Mouse (Mus musculus): ENCODE results near the gene Egln1. TPM values are rescaled to one million over a fixed set of nuclear protein-coding genes. Genes with fewer than 3 reads are reported as not detected.

Egln1 gene
- polyA plus RNA-seq, 1 experiment from 2014 or later: 7.7 TPM

DNA sequence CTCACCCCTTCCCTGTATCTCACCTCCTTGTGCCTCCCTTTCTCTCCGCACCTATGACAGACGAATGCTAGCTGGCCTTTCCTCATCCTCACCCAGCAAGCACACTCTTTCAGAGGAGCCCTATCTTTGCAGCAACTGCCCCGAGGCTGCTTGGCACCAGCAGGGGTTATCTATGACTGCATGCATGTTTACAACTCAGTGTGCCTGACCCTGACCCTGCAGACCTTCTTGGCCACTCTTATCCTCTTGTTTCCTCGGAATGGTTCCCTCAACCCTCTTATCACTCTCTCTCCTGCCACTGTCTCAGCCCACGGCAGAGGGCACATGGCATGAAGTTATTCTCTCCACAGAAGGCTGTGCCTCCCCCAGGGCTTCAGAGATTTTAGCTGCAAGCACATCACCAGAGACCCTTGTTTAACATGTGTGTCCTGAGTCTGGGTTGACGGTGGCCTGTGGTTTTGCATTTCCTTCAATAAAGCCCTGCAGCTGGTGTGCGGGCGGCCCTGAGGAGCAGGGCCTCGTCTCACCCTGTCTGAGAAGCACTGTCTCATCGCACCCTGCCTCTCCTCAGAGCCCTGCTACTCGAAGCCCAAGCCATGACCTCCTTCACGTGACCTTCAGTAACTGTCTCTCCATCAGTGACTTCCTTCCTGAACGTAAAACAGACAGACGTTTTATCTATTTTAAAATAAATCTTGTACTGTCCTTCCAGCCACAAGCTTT lies 23.4 kb downstream of the Egln1 start:
- no peaks in the 10 kb centered on the region for H3K36me3 ChIP-seq (ENCODE audit: insufficient read depth, low read length)
- H3K27ac ChIP-seq (ENCODE audit: low read length): no peak overlapping the region; the same call in 1 of the 2 replicates
- no peaks in the 10 kb centered on the region for H3K27me3 ChIP-seq (replicated peaks; ENCODE audit: insufficient read depth, low read length)
- 48% methylated on average over 14 of the region's 14 CpGs for WGBS
- no peak overlapping the region for H3K4me2 ChIP-seq (replicated peaks; ENCODE audit: low read depth, low read length)
- H3K9ac ChIP-seq (replicated peaks; ENCODE audit: low read depth): no peak overlapping the region
- no peak overlapping the region for H3K4me3 ChIP-seq (ENCODE audit: low read depth, low read length)
- no peaks in the 10 kb centered on the region for H3K9me3 ChIP-seq (ENCODE audit: low read length)
- peaks cover 5% of the 10 kb centered on the region for H3K4me1 ChIP-seq (ENCODE audit: insufficient read depth, low read depth, low read length)
- TF ChIP-seq CTCF (IDR thresholded peaks at IDR 0.05) (no peak), EP300 (IDR thresholded peaks at IDR 0.05) (no peak)
- ATAC-seq (no peak), DNase-seq (ENCODE audit: low spot score) (no peak)

DNA sequence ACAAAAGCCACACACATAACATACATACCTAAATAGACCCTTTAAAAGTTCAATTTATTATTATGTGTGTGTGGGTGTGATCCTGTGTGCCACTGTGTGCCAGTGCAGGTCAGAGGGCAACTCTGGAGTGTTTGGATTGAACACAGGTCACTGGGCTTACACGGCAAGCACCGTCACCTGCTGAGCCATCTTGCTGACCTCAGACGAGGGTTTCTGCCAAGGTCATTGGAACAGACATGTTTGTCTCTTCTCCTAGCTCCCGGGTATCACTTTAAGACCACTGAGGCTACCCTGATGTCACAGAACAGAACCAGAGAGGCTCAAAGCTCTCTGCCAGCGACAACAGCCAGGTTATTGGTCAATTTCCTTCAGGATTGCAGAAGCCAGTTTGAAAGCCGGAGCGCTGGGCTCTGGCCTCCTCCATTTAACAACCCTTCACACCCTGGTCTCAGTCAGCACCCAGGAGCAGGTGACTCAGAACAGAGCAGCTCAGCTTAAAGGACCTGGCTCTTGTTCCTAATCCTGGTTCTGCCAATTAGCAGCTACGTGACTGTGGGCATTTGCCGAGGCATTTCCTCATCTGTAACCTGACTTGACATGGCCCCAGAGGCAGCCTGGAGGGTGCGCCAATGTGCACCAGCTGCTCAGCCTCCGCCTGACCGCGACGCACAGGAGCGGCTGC lies 25.0 kb downstream of the Egln1 start:
- no peak overlapping the region for H3K4me3 ChIP-seq (ENCODE audit: low read depth, low read length)

DNA sequence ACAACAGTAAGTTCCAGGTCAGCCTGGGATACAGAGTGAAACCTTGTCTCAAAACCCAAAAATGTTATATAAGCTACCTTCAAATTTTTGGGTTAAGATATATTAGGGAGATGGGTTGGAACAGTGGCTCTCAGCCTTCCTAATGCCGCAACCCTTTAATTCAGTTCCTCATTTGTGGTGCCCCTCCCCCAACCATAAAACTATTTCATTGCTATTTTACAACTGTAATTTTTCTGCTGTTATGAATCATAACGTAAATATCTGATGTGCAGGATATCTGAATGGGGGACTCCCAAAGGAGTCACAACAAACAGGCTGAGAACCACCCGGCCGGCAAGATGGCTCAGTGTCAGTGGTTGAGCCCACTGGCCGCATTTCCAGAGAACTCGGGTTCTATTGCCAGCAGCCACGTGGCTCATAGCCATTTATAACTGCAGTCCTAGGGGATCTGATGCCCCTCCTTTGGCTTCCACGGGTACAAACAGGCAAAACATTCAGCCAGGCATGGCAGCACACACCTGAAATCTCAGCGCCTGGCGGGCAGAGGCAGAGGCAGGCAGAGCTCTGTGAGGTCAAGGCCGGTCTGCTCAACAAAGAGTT lies 26.5 kb downstream of the Egln1 start:
- DNase-seq (ENCODE audit: low spot score) (peak; percentile 25), ATAC-seq (no peak)
- Histone ChIP-seq H3K27ac (ENCODE audit: low read length) (no peak overlapping the region), H3K4me2 (replicated peaks; ENCODE audit: low read depth, low read length) (peak overlapping the region; percentile 41; the same call in 1 of the 2 replicates), H3K9ac (replicated peaks; ENCODE audit: low read depth) (no peak overlapping the region), H3K9me3 (ENCODE audit: low read length) (no peaks in the 10 kb centered on the region), H3K4me3 (ENCODE audit: low read depth, low read length) (no peak overlapping the region), H3K27me3 (replicated peaks; ENCODE audit: insufficient read depth, low read length) (no peaks in the 10 kb centered on the region), H3K36me3 (ENCODE audit: insufficient read depth, low read length) (no peaks in the 10 kb centered on the region), H3K4me1 (ENCODE audit: insufficient read depth, low read depth, low read length) (peaks cover 5% of the 10 kb centered on the region)
- 63% methylated on average over 11 of the region's 11 CpGs for WGBS
- no peak for TF ChIP-seq CTCF (IDR thresholded peaks at IDR 0.05)
- TF ChIP-seq EP300 (IDR thresholded peaks at IDR 0.05): no peak

More for the DNA sequence above, 25.0 kb downstream of the Egln1 start:
- Histone ChIP-seq H3K4me1 (ENCODE audit: insufficient read depth, low read depth, low read length) (peaks cover 5% of the 10 kb centered on the region), H3K27ac (ENCODE audit: low read length) (no peak overlapping the region), H3K9me3 (ENCODE audit: low read length) (no peaks in the 10 kb centered on the region), H3K4me2 (replicated peaks; ENCODE audit: low read depth, low read length) (no peak overlapping the region), H3K36me3 (ENCODE audit: insufficient read depth, low read length) (no peaks in the 10 kb centered on the region), H3K27me3 (replicated peaks; ENCODE audit: insufficient read depth, low read length) (no peaks in the 10 kb centered on the region), H3K9ac (replicated peaks; ENCODE audit: low read depth) (no peak overlapping the region)
- 79% methylated on average over 15 of the region's 15 CpGs for WGBS
- TF ChIP-seq EP300 (IDR thresholded peaks at IDR 0.05): no peak
- no peak for TF ChIP-seq CTCF (IDR thresholded peaks at IDR 0.05)
- ATAC-seq: no peak
- DNase-seq (ENCODE audit: low spot score): no peak

DNA sequence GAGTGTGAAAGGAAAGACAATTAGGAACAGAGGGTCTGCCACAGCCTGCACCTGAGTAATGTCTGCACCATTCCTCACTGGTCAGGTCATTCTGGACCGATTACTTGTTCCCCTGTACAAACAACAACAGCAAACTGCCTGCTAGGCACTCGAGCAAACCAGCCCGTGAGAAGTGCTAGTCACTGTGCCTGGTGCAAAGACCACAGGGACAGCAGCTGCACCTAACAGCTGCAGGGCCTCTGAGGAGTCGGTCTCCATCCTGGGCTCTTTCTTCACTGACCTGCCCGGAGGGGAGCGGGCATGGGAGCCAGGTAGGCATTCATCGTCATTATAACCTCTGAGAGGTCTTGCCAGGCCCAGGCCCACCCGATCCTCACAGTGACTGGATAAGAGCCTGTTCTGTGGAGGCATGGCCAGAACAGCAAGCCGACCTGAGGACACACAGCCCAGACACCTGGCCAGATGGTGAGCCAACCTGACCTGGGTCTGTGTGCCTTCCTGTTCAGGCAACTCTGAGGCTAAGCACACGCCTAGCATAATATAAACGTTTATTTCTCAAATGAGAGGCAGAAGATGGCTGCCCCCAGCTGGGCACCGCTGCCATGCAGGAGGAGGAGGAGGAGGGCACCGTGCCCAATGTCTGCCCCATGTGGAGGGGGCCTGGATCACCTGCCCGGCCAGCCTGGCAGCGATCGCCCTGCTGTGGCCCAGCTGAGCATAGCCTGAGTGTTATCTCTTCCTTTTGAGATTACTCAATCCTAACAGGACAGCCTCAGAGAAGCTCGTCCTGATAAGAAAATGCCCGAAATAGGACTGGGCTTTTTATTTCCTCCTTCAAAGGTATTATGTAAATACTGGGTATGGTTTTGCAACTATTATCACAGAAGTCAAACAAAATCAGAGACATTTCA lies 27.5 kb downstream of the Egln1 start:
- Histone ChIP-seq H3K27me3 (replicated peaks; ENCODE audit: insufficient read depth, low read length) (no peaks in the 10 kb centered on the region), H3K9ac (replicated peaks; ENCODE audit: low read depth) (no peak overlapping the region), H3K4me2 (replicated peaks; ENCODE audit: low read depth, low read length) (peak overlapping the region; percentile 41), H3K27ac (ENCODE audit: low read length) (peak overlapping the region; percentile 34), H3K36me3 (ENCODE audit: insufficient read depth, low read length) (no peaks in the 10 kb centered on the region), H3K4me1 (ENCODE audit: insufficient read depth, low read depth, low read length) (peaks cover 5% of the 10 kb centered on the region), H3K9me3 (ENCODE audit: low read length) (no peaks in the 10 kb centered on the region), H3K4me3 (ENCODE audit: low read depth, low read length) (no peak overlapping the region)
- DNase-seq (ENCODE audit: low spot score) (peak; percentile 65), ATAC-seq (peak; percentile 41)
- TF ChIP-seq CTCF (IDR thresholded peaks at IDR 0.05): peak; percentile 24; the same call in 1 of the 2 replicates
- TF ChIP-seq EP300 (IDR thresholded peaks at IDR 0.05): peak; percentile 40; the same call in 1 of the 2 replicates
- whole genome bisulfite sequencing: 32% methylated on average over 18 of the region's 18 CpGs

DNA sequence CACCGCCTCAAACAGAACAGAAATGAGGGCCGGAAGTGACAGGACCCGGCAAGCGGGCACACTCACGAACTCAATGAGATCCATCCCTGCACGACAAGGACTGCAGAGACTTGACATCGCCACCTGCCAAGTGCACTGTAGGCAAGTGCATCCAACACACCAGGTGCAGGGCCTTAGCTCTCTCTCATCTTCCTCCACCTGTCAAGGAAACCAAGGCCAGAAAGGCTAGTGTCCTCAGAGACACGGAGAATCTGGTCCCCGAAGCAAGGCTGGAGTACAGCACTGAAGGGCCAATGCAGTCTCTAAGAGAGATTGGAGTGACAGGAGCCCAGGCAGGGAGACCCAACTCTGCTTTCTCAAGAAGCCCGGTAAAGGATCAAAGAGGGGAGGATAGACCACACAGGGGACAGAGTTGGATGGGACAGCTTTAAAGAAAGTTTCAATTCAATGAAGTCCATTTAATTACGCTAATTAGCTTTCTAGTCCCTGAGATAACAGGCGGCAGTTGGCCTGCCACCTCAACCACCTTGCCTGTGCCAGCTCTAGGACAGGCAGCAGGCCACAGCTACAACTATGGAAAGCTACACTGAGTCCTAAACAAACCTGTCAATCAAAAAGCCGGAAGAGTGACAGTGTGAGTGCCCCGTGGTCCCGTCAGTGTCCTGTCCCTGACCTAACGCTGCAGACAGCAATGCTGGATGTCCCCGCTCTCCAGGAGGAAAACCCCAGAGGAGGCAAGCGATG lies 31.2 kb downstream of the Egln1 start:
- no peaks in the 10 kb centered on the region for H3K27me3 ChIP-seq (replicated peaks; ENCODE audit: insufficient read depth, low read length)
- peaks cover 13% of the 10 kb centered on the region for H3K36me3 ChIP-seq (ENCODE audit: insufficient read depth, low read length)
- H3K9me3 ChIP-seq (ENCODE audit: low read length): no peaks in the 10 kb centered on the region
- H3K9ac ChIP-seq (replicated peaks; ENCODE audit: low read depth): no peak overlapping the region
- no peak overlapping the region for H3K27ac ChIP-seq (ENCODE audit: low read length)
- peaks cover 5% of the 10 kb centered on the region; the same call in 1 of the 2 replicates for H3K4me1 ChIP-seq (ENCODE audit: insufficient read depth, low read depth, low read length)
- no peak for ATAC-seq
- H3K4me2 ChIP-seq (replicated peaks; ENCODE audit: low read depth, low read length): no peak overlapping the region
- WGBS: 80% methylated on average over 18 of the region's 18 CpGs
- TF ChIP-seq EP300 (IDR thresholded peaks at IDR 0.05) (no peak), CTCF (IDR thresholded peaks at IDR 0.05) (no peak)
- H3K4me3 ChIP-seq (ENCODE audit: low read depth, low read length): no peak overlapping the region
- DNase-seq (ENCODE audit: low spot score): no peak

Data from lung, postnatal 0 days (tissue).